Mouse (Mus musculus): ENCODE results near the gene Ccdc88b. TPM values are rescaled to one million over a fixed set of nuclear protein-coding genes. Genes with fewer than 3 reads are reported as not detected.

Ccdc88b gene
- polyA plus RNA-seq, 1 experiment, result 1.7 TPM

GRCm38 (mm10) chr19:6846050-6846449 is 12.0 kb downstream of the Ccdc88b start:
- Histone ChIP-seq H3K4me3 (replicated peaks; ENCODE audit: insufficient read depth, low read depth, low read length) (no peak overlapping the region), H3K4me1 (ENCODE audit: control insufficient read depth, insufficient read depth, low read length) (no peaks in the 10 kb centered on the region; the same call in 1 of the 2 replicates), H3K27me3 (ENCODE audit: control insufficient read depth, insufficient read depth, low read length) (no peaks in the 10 kb centered on the region; the same call in 1 of the 2 replicates), H3K27ac (ENCODE audit: insufficient read depth, low read length) (no peak overlapping the region)
- TF ChIP-seq CTCF (IDR thresholded peaks at IDR 0.05; ENCODE audit: borderline replicate concordance, insufficient read depth, low read depth, low read length) (no peak), POLR2A (IDR thresholded peaks at IDR 0.05; ENCODE audit: borderline replicate concordance, insufficient read depth, low read length) (no peak)
- WGBS, result 68% methylated on average over 4 of the region's 4 CpGs
- DNase-seq, result no peak

GRCm38 (mm10) chr19:6842353-6842752 is 15.7 kb downstream of the Ccdc88b start:
- TF ChIP-seq CTCF (IDR thresholded peaks at IDR 0.05; ENCODE audit: borderline replicate concordance, insufficient read depth, low read depth, low read length) (no peak), POLR2A (IDR thresholded peaks at IDR 0.05; ENCODE audit: borderline replicate concordance, insufficient read depth, low read length) (no peak)
- H3K4me3 ChIP-seq (replicated peaks; ENCODE audit: insufficient read depth, low read depth, low read length), result no peak overlapping the region
- no peak for DNase-seq
- no peak overlapping the region for H3K27ac ChIP-seq (ENCODE audit: insufficient read depth, low read length)
- no peaks in the 10 kb centered on the region; the same call in 1 of the 2 replicates for H3K27me3 ChIP-seq (ENCODE audit: control insufficient read depth, insufficient read depth, low read length)
- WGBS, result 90% methylated on average over 1 of the region's 1 CpGs
- H3K4me1 ChIP-seq (ENCODE audit: control insufficient read depth, insufficient read depth, low read length), result peaks cover 8% of the 10 kb centered on the region

- Histone ChIP-seq H3K4me3 (replicated peaks; ENCODE audit: insufficient read depth, low read depth, low read length) (no peak overlapping the region), H3K27me3 (ENCODE audit: control insufficient read depth, insufficient read depth, low read length) (no peaks in the 10 kb centered on the region), H3K4me1 (ENCODE audit: control insufficient read depth, insufficient read depth, low read length) (peaks cover 8% of the 10 kb centered on the region), H3K27ac (ENCODE audit: insufficient read depth, low read length) (no peak overlapping the region)
- DNase-seq, result no peak
- no peak for TF ChIP-seq CTCF (IDR thresholded peaks at IDR 0.05; ENCODE audit: borderline replicate concordance, insufficient read depth, low read depth, low read length)
- no peak for TF ChIP-seq POLR2A (IDR thresholded peaks at IDR 0.05; ENCODE audit: borderline replicate concordance, insufficient read depth, low read length)
- WGBS, result 56% methylated on average over 3 of the region's 3 CpGs
These were observed 16.8 kb downstream of the Ccdc88b start for GRCm38 (mm10) chr19:6841292-6841597.

- H3K4me3 ChIP-seq (replicated peaks; ENCODE audit: insufficient read depth, low read depth, low read length), result peak within 1 kb of the TSS; percentile 84
- WGBS, result 2% methylated on average over 44 of the region's 44 CpGs
- TF ChIP-seq CTCF (IDR thresholded peaks at IDR 0.05; ENCODE audit: borderline replicate concordance, insufficient read depth, low read depth, low read length) (no peak), POLR2A (IDR thresholded peaks at IDR 0.05; ENCODE audit: borderline replicate concordance, insufficient read depth, low read length) (peak; percentile 56; the same call in 1 of the 2 replicates)
- peak; percentile 71 to 76 for DNase-seq
- H3K4me1 ChIP-seq (ENCODE audit: control insufficient read depth, insufficient read depth, low read length), result peaks cover 8% of the 10 kb centered on the region
- no peaks in the 10 kb centered on the region for H3K27me3 ChIP-seq (ENCODE audit: control insufficient read depth, insufficient read depth, low read length)
- peak within 1 kb of the TSS; percentile 60 for H3K27ac ChIP-seq (ENCODE audit: insufficient read depth, low read length)
These were observed 17.3 kb downstream of the Ccdc88b start, which contains the start of gene Rps6ka4 for GRCm38 (mm10) chr19:6840475-6841291. Rps6ka4 (minus strand) TSS chr19:6840636.

DNA sequence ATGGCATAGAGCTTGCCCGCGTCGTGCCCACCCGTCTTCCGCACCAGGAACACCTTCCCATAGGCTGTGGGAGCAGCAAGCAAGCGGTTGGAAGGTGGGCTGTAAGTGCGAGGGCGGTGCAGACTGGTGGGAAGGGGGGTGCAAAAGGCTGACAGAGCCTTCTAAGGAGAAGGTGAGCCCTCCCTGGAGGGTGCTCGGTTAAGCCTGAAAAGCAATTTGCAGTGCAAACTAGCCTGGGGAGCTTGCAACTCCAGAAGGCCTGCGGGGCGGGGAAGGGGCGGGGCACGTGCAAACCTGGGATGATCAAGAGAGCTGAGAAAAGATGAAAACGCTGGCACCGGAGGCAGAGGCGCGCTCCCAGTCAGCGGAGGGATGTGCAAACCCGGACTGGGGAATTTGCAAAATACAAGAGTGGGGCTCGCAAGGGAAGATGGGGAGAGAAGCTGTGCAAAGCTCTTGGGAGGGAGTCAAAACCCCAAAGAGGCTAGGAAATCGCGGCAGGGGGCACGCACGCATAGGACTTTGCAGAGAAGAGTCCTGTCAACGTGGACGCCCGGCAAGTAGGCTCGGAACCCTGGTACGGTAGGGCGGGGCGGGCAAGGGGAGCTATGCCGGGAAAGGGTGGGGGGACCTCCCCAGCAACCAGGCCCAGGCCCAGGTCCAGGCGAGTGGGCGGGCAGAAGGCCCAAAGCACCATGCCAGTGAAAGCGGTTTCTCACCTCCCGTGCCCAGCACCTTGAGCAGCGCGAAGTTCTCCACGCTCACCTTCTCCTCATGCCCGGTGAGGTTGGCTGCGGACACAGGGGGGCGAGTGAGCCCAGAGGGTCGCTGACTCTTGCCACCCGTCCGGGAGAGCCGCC is 18.2 kb downstream of the Ccdc88b start:
- DNase-seq, result peak; percentile 56 to 59
- 2% methylated on average over 46 of the region's 46 CpGs for WGBS
- Histone ChIP-seq H3K27me3 (ENCODE audit: control insufficient read depth, insufficient read depth, low read length) (no peaks in the 10 kb centered on the region), H3K4me3 (replicated peaks; ENCODE audit: insufficient read depth, low read depth, low read length) (peak overlapping the region; percentile 84), H3K27ac (ENCODE audit: insufficient read depth, low read length) (0 out of 2 replicates have a peak overlapping the region, but pooled peaks have one; percentile 60), H3K4me1 (ENCODE audit: control insufficient read depth, insufficient read depth, low read length) (peaks cover 8% of the 10 kb centered on the region)
- TF ChIP-seq CTCF (IDR thresholded peaks at IDR 0.05; ENCODE audit: borderline replicate concordance, insufficient read depth, low read depth, low read length) (no peak), POLR2A (IDR thresholded peaks at IDR 0.05; ENCODE audit: borderline replicate concordance, insufficient read depth, low read length) (0 out of 2 replicates have a peak, but pooled peaks have one; percentile 20)

DNA sequence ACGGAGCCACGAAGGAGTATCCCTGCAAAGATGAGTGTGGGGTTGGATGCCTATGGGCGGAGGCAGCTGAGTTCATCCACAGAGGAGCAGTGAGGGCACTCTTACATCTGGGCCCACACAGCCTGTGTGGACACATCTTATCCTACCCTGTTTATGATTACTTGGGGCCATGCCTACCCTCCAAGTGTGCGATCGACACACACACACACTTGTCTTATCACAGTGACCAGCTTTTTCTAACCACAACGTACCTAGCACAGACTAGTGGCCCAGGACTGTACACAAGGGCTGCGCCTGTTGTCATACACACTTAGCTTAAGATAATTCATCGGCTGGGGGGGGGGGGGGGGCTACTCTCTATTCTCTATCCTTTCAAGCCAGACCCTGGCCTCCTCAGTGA is 25.6 kb downstream of the Ccdc88b start:
- TF ChIP-seq POLR2A (IDR thresholded peaks at IDR 0.05; ENCODE audit: borderline replicate concordance, insufficient read depth, low read length), result no peak
- TF ChIP-seq CTCF (IDR thresholded peaks at IDR 0.05; ENCODE audit: borderline replicate concordance, insufficient read depth, low read depth, low read length), result no peak
- H3K4me3 ChIP-seq (replicated peaks; ENCODE audit: insufficient read depth, low read depth, low read length), result no peak overlapping the region
- 92% methylated on average over 8 of the region's 8 CpGs for WGBS
- no peak overlapping the region for H3K27ac ChIP-seq (ENCODE audit: insufficient read depth, low read length)
- H3K27me3 ChIP-seq (ENCODE audit: control insufficient read depth, insufficient read depth, low read length), result no peaks in the 10 kb centered on the region
- H3K4me1 ChIP-seq (ENCODE audit: control insufficient read depth, insufficient read depth, low read length), result no peaks in the 10 kb centered on the region
- no peak for DNase-seq

DNA sequence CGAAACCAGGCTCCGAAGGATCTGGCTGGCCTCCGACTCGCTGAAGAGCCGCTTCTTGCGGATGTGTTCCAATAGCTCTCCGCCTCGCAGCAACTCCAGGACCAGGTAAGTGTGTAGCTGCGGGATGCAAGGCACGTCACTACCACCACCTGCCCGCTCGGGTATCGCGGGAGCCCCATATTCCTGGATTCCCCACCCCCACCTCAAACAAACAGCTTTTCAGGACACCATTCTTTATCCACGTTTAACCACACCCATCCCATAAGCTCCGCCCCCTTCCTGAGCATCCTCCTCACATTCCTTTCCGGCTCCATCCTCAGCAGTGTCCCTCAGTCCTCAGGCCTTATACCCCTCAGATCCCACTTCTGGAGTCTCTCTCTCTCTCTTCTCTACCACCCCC is 26.7 kb downstream of the Ccdc88b start:
- Histone ChIP-seq H3K4me3 (replicated peaks; ENCODE audit: insufficient read depth, low read depth, low read length) (peak overlapping the region; percentile 18), H3K4me1 (ENCODE audit: control insufficient read depth, insufficient read depth, low read length) (no peaks in the 10 kb centered on the region), H3K27me3 (ENCODE audit: control insufficient read depth, insufficient read depth, low read length) (no peaks in the 10 kb centered on the region), H3K27ac (ENCODE audit: insufficient read depth, low read length) (no peak overlapping the region)
- TF ChIP-seq CTCF (IDR thresholded peaks at IDR 0.05; ENCODE audit: borderline replicate concordance, insufficient read depth, low read depth, low read length) (no peak), POLR2A (IDR thresholded peaks at IDR 0.05; ENCODE audit: borderline replicate concordance, insufficient read depth, low read length) (no peak)
- no peak for DNase-seq
- WGBS, result 44% methylated on average over 17 of the region's 17 CpGs
